Mouse (Mus musculus): ENCODE data around the gene Ndufb10. TPM values are rescaled to one million over a fixed set of nuclear protein-coding genes. Genes with fewer than 3 reads are reported as not detected.

Gene Ndufb10
- total and polyA plus RNA-seq, 2 experiments from 2014 or later = 170 to 349 TPM

DNA sequence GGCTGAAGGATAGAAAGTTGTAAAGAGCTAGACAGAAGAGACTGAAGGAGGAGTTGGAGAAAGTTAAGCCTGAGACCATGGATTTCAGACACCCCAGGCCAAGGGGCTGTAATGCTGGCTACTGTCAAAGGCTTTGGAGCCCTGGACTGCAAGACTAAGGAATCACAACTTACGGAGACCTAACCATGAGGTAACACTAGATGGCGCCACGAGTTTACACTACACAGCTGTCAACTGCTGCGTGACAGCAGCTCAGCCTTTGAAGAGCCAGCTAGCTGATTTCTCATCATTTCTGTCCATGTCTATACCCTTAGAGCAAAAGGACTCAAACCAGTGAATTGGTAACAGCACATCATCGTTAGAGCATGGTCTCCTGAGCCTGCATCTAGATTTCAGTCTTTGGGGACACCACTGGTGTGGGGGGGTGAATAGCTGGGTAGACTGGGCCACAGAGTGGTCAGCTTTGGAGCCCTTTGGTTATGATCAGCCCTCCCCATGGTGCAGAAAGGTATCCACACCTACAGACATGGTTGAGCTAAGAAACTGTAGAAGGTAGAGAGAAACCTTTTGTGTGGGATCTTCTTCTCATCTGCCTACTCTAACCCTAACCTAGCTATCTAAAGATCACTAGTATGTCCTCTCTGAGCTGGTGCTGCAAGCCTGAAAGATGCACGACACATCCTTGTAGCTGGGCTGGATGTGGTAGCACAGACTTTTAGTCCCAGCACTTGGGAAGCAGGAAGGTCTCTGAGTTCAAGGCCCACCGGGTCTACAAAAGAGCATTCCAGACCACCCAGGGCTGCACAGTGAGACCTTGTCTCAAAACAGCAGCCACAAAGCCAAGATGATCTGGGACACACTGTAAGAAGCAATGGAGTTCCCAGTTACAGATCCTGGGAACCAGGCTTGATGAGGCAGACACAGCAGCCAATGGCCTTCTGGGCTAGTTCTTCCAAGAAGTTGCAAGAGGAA lies 21.5 kb upstream of the Ndufb10 start:
- peaks cover 10% of the 10 kb centered on the region for H3K27me3 ChIP-seq (ENCODE audit: insufficient read depth, low read length)
- DNase-seq (ENCODE audit: low spot score) = peak; percentile 95
- TF ChIP-seq CTCF (IDR thresholded peaks at IDR 0.05) = peak; percentile 95
- H3K9ac ChIP-seq (replicated peaks; ENCODE audit: low read length, poor library complexity, severe bottlenecking) = no peak overlapping the region
- H3K27ac ChIP-seq (ENCODE audit: low read depth, low read length) = no peak overlapping the region; the same call in 1 of the 2 replicates
- H3K4me3 ChIP-seq (ENCODE audit: low read depth, low read length) = no peak overlapping the region
- WGBS = 20% methylated on average over 7 of the region's 7 CpGs
- no peak overlapping the region for H3K4me2 ChIP-seq (ENCODE audit: low read depth, low read length, poor library complexity, severe bottlenecking)
- H3K9me3 ChIP-seq (ENCODE audit: low read length) = no peaks in the 10 kb centered on the region
- peak; percentile 73 for ATAC-seq (ENCODE audit: low FRiP score)
- 0 out of 2 replicates have a peak, but pooled peaks cover 3% of the 10 kb centered on the region for H3K36me3 ChIP-seq (ENCODE audit: insufficient read depth, low read length)
- no peaks in the 10 kb centered on the region for H3K4me1 ChIP-seq (ENCODE audit: insufficient read depth, low read length)

- H3K27me3 ChIP-seq (ENCODE audit: insufficient read depth, low read length) = no peaks in the 10 kb centered on the region
- TF ChIP-seq CTCF (IDR thresholded peaks at IDR 0.05) = no peak
- H3K9ac ChIP-seq (replicated peaks; ENCODE audit: low read length, poor library complexity, severe bottlenecking) = no peak overlapping the region
- 76% methylated on average over 3 of the region's 3 CpGs for WGBS
- H3K4me3 ChIP-seq (ENCODE audit: low read depth, low read length) = no peak overlapping the region
- ATAC-seq (ENCODE audit: low FRiP score) = no peak
- no peak overlapping the region for H3K4me2 ChIP-seq (ENCODE audit: low read depth, low read length, poor library complexity, severe bottlenecking)
- no peak overlapping the region for H3K27ac ChIP-seq (ENCODE audit: low read depth, low read length)
- no peaks in the 10 kb centered on the region for H3K9me3 ChIP-seq (ENCODE audit: low read length)
- no peak for DNase-seq (ENCODE audit: low spot score)
- 0 out of 2 replicates have a peak, but pooled peaks cover 3% of the 10 kb centered on the region for H3K36me3 ChIP-seq (ENCODE audit: insufficient read depth, low read length)
- no peaks in the 10 kb centered on the region for H3K4me1 ChIP-seq (ENCODE audit: insufficient read depth, low read length)
These were observed 20.1 kb upstream of the Ndufb10 start for GRCm38 (mm10) chr17:24744381-24744780.

DNA sequence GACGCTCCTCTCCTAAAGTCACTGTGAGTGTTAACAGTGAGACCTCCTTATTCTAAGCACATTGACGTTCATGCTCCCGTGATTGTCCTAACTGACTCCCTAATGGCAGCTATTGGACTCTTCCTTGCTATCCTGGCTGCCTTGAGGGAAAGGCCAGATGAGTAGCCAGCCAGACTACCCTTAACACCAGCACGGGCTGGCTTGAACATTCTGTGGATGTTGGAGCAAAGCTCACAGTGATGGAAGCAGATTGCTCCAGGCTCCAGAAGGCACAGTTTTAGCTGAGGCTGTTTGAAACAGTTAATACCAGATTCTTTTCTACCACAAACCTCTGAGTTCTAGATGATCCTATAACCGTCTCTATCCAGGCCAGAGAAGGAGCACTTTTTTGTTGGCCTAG lies 19.6 kb upstream of the Ndufb10 start:
- no peak for ATAC-seq (ENCODE audit: low FRiP score)

DNA sequence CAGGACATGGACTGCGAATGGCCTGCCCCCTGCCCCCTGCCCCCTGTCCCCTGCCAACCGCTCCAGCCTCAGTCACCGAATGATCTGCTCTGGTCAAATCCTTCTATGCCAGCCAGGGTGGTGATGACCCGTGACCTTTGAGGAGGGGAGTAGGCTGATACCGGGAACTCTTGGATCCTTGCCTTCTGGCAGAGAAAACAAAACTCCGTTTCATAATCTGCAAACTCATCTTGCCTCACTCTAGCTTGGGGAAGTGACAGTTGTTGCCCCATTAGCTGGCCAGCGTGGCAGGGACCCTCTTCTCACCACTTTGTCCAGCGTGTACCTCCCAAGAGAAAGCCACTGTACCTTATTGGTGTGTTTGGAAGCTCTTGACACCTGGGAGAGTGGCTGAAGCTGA lies 18.0 kb upstream of the Ndufb10 start:
- no peaks in the 10 kb centered on the region for H3K9me3 ChIP-seq (ENCODE audit: low read length)
- H3K36me3 ChIP-seq (ENCODE audit: insufficient read depth, low read length) = 0 out of 2 replicates have a peak, but pooled peaks cover 3% of the 10 kb centered on the region
- H3K27me3 ChIP-seq (ENCODE audit: insufficient read depth, low read length) = no peaks in the 10 kb centered on the region
- no peak for DNase-seq (ENCODE audit: low spot score)
- WGBS = 81% methylated on average over 8 of the region's 8 CpGs
- ATAC-seq (ENCODE audit: low FRiP score) = no peak
- TF ChIP-seq CTCF (IDR thresholded peaks at IDR 0.05) = no peak
- no peak overlapping the region for H3K4me2 ChIP-seq (ENCODE audit: low read depth, low read length, poor library complexity, severe bottlenecking)
- no peak overlapping the region for H3K9ac ChIP-seq (replicated peaks; ENCODE audit: low read length, poor library complexity, severe bottlenecking)
- no peak overlapping the region for H3K4me3 ChIP-seq (ENCODE audit: low read depth, low read length)
- H3K27ac ChIP-seq (ENCODE audit: low read depth, low read length) = no peak overlapping the region
- H3K4me1 ChIP-seq (ENCODE audit: insufficient read depth, low read length) = no peaks in the 10 kb centered on the region

More for the DNA sequence above, 19.6 kb upstream of the Ndufb10 start:
- Histone ChIP-seq H3K27me3 (ENCODE audit: insufficient read depth, low read length) (no peaks in the 10 kb centered on the region), H3K4me1 (ENCODE audit: insufficient read depth, low read length) (no peaks in the 10 kb centered on the region), H3K9ac (replicated peaks; ENCODE audit: low read length, poor library complexity, severe bottlenecking) (no peak overlapping the region), H3K4me3 (ENCODE audit: low read depth, low read length) (no peak overlapping the region), H3K9me3 (ENCODE audit: low read length) (no peaks in the 10 kb centered on the region), H3K4me2 (ENCODE audit: low read depth, low read length, poor library complexity, severe bottlenecking) (no peak overlapping the region), H3K27ac (ENCODE audit: low read depth, low read length) (no peak overlapping the region), H3K36me3 (ENCODE audit: insufficient read depth, low read length) (0 out of 2 replicates have a peak, but pooled peaks cover 3% of the 10 kb centered on the region)
- no peak for TF ChIP-seq CTCF (IDR thresholded peaks at IDR 0.05)
- WGBS = 76% methylated on average over 5 of the region's 5 CpGs
- DNase-seq (ENCODE audit: low spot score) = no peak

DNA sequence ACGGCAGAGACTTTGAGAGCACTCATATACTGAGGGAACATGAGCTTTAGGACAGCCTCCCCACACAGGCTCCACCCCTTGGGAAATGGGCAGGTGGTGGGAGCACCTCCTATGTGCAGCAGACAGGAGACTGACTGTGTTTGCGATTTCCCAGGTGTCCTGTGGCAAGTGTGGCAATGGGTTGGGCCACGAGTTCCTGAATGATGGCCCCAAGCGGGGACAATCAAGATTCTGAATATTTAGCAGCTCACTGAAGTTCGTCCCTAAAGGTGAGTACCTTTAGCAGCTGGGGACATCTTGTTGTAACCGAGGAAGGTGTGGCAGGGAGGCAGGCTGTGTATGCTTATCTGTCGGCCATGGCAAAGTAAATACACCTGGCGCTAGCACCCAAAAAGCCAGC lies 15.6 kb upstream of the Ndufb10 start:
- 0 out of 2 replicates have a peak, but pooled peaks cover 3% of the 10 kb centered on the region for H3K36me3 ChIP-seq (ENCODE audit: insufficient read depth, low read length)
- no peak overlapping the region for H3K4me2 ChIP-seq (ENCODE audit: low read depth, low read length, poor library complexity, severe bottlenecking)
- H3K27me3 ChIP-seq (ENCODE audit: insufficient read depth, low read length) = no peaks in the 10 kb centered on the region
- no peak overlapping the region for H3K9ac ChIP-seq (replicated peaks; ENCODE audit: low read length, poor library complexity, severe bottlenecking)
- TF ChIP-seq CTCF (IDR thresholded peaks at IDR 0.05) = no peak
- no peaks in the 10 kb centered on the region for H3K4me1 ChIP-seq (ENCODE audit: insufficient read depth, low read length)
- DNase-seq (ENCODE audit: low spot score) = no peak
- H3K27ac ChIP-seq (ENCODE audit: low read depth, low read length) = no peak overlapping the region
- ATAC-seq (ENCODE audit: low FRiP score) = no peak
- WGBS = 82% methylated on average over 8 of the region's 8 CpGs
- no peaks in the 10 kb centered on the region for H3K9me3 ChIP-seq (ENCODE audit: low read length)
- H3K4me3 ChIP-seq (ENCODE audit: low read depth, low read length) = no peak overlapping the region

DNA sequence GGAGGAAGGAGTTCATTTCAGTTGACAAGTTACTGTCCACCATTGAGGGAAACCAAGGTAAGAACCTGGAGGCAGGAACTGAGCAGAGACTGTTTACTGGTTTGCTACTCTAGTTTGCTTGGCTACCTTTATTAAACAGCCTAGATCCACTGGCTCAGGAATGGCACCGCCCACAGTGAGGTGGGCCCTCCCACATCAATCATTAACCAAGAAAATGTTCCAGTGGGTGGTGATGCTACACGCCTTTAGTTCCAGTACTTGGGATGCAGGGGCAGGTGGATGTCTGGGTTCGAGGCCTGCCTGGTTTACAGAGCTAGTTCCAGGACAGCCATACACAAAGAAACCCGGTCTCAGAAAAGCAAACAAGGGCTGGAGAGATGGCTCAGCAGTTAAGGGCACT lies 14.0 kb upstream of the Ndufb10 start:
- DNase-seq (ENCODE audit: low spot score) (no peak), ATAC-seq (ENCODE audit: low FRiP score) (no peak)
- H3K36me3 ChIP-seq (ENCODE audit: insufficient read depth, low read length) = 0 out of 2 replicates have a peak, but pooled peaks cover 3% of the 10 kb centered on the region
- no peak overlapping the region for H3K27ac ChIP-seq (ENCODE audit: low read depth, low read length)
- 87% methylated on average over 4 of the region's 4 CpGs for WGBS
- no peaks in the 10 kb centered on the region for H3K4me1 ChIP-seq (ENCODE audit: insufficient read depth, low read length)
- no peak overlapping the region for H3K4me3 ChIP-seq (ENCODE audit: low read depth, low read length)
- H3K27me3 ChIP-seq (ENCODE audit: insufficient read depth, low read length) = no peaks in the 10 kb centered on the region
- no peak overlapping the region for H3K9ac ChIP-seq (replicated peaks; ENCODE audit: low read length, poor library complexity, severe bottlenecking)
- no peak overlapping the region for H3K4me2 ChIP-seq (ENCODE audit: low read depth, low read length, poor library complexity, severe bottlenecking)
- H3K9me3 ChIP-seq (ENCODE audit: low read length) = no peaks in the 10 kb centered on the region
- no peak for TF ChIP-seq CTCF (IDR thresholded peaks at IDR 0.05)
